Mouse (Mus musculus) C2C12 (cell line): ENCODE results near the gene Plac9a.

Experiments
- CEBPB ChIP-seq: IDR thresholded peaks from one replicate; pipeline ENCODE4 v1.6.1; 2011; ENCODE audit warnings: low read depth, mild to moderate bottlenecking, control low read depth, moderate library complexity
- CTCF ChIP-seq: IDR thresholded peaks from one replicate; pipeline ENCODE4 v1.5.1; 2011; ENCODE audit not compliant: control insufficient read depth, insufficient read depth, insufficient read length
- FOSL1 ChIP-seq: IDR thresholded peaks from one replicate; pipeline ENCODE4 v1.8.0; 2011; ENCODE audit warnings: mild to moderate bottlenecking, low read length; ENCODE audit not compliant: poor library complexity, insufficient read depth, severe bottlenecking
- MAX ChIP-seq: IDR thresholded peaks from one replicate; pipeline ENCODE4 v1.6.1; 2011; ENCODE audit warnings: mild to moderate bottlenecking, control low read depth
- MYOD1 ChIP-seq: IDR thresholded peaks from one replicate; pipeline ENCODE4 v1.6.1; 2011; ENCODE audit warnings: low read depth; ENCODE audit not compliant: control insufficient read depth, insufficient read length
- MYOG ChIP-seq: IDR thresholded peaks from one replicate; pipeline ENCODE4 v1.6.1; 2011; ENCODE audit not compliant: control insufficient read depth, insufficient read length; ENCODE audit errors: extremely low read depth
- USF1 ChIP-seq: IDR thresholded peaks from one replicate; pipeline ENCODE4 v1.6.1; 2011; ENCODE audit warnings: low read depth, mild to moderate bottlenecking, control low read depth, moderate library complexity

GRCm38 (mm10) chr14:25841579-25841978, 61.3 kb downstream of the Plac9a start:
- TF ChIP-seq MYOD1 (no peak), CTCF (no peak), MYOG (no peak), MAX (no peak), USF1 (no peak), CEBPB (no peak), FOSL1 (no peak)
